Mouse (Mus musculus) C2C12 (cell line): ENCODE measurements around the gene Pnma1. TPM values are rescaled to one million over a fixed set of nuclear protein-coding genes. Genes with fewer than 3 reads are reported as not detected.

Experiments
- H3K27me3 ChIP-seq: one replicate; pipeline ENCODE4 v1.6.1; 2011; ENCODE audit not compliant: control insufficient read depth, insufficient read depth, insufficient read length
- H3K36me3 ChIP-seq: one replicate; pipeline ENCODE4 v1.6.1; 2011; ENCODE audit not compliant: control insufficient read depth, insufficient read depth
- H3K4me3 ChIP-seq: one replicate; pipeline ENCODE4 v1.5.1; 2011; ENCODE audit warnings: mild to moderate bottlenecking, control low read depth; ENCODE audit not compliant: poor library complexity, insufficient read depth, severe bottlenecking
- H3K79me2 ChIP-seq: one replicate; pipeline ENCODE4 v1.6.1; 2011; ENCODE audit not compliant: control insufficient read depth, insufficient read depth
- H3K79me3 ChIP-seq: one replicate; pipeline ENCODE4 v1.6.1; 2011; ENCODE audit warnings: low read depth, control low read depth
- H3ac ChIP-seq: one replicate; pipeline ENCODE3; 2011; ENCODE audit warnings: low read depth; ENCODE audit not compliant: control insufficient read depth, insufficient read length
- CEBPB ChIP-seq: IDR thresholded peaks from one replicate; pipeline ENCODE4 v1.6.1; 2011; ENCODE audit warnings: low read depth, mild to moderate bottlenecking, control low read depth, moderate library complexity
- CTCF ChIP-seq: IDR thresholded peaks from one replicate; pipeline ENCODE4 v1.5.1; 2011; ENCODE audit not compliant: control insufficient read depth, insufficient read depth, insufficient read length
- FOSL1 ChIP-seq: IDR thresholded peaks from one replicate; pipeline ENCODE4 v1.8.0; 2011; ENCODE audit warnings: mild to moderate bottlenecking, low read length; ENCODE audit not compliant: poor library complexity, insufficient read depth, severe bottlenecking
- MAX ChIP-seq: IDR thresholded peaks from one replicate; pipeline ENCODE4 v1.6.1; 2011; ENCODE audit warnings: mild to moderate bottlenecking, control low read depth
- MYOD1 ChIP-seq: IDR thresholded peaks from one replicate; pipeline ENCODE4 v1.6.1; 2011; ENCODE audit warnings: low read depth; ENCODE audit not compliant: control insufficient read depth, insufficient read length
- MYOG ChIP-seq: IDR thresholded peaks from one replicate; pipeline ENCODE4 v1.6.1; 2011; ENCODE audit not compliant: control insufficient read depth, insufficient read length; ENCODE audit errors: extremely low read depth
- USF1 ChIP-seq: IDR thresholded peaks from one replicate; pipeline ENCODE4 v1.6.1; 2011; ENCODE audit warnings: low read depth, mild to moderate bottlenecking, control low read depth, moderate library complexity
- polyA plus RNA-seq: library from polyadenylated mRNA; unstranded; fragments of >200 nt; fragmentation: generic; extraction: Trizol; gene quantifications from one replicate; pipeline ENCODE4 v1.2.1, GENCODE M21; 2012; ENCODE audit warnings: missing spikeins

Pnma1 gene
- polyA plus RNA-seq, 1 experiment: 0.46 TPM

- TF ChIP-seq MYOD1: no peak
- TF ChIP-seq CTCF: no peak
- no peak for TF ChIP-seq MYOG
- no peak for TF ChIP-seq USF1
- TF ChIP-seq MAX: no peak
- no peak for TF ChIP-seq FOSL1
- no peak for TF ChIP-seq CEBPB
- peaks cover 94% of the 10 kb centered on the region for H3K79me3 ChIP-seq
- no peak overlapping the region for H3K4me3 ChIP-seq
- H3K27me3 ChIP-seq: no peaks in the 10 kb centered on the region
- H3K79me2 ChIP-seq: peaks cover 100% of the 10 kb centered on the region
- no peak overlapping the region for H3ac ChIP-seq
- peaks cover 28% of the 10 kb centered on the region for H3K36me3 ChIP-seq
Measured at GRCm38 (mm10) chr12:84187752-84188601, 39.7 kb upstream of the Pnma1 start.

GRCm38 (mm10) chr12:84186950-84187349, 38.7 kb upstream of the Pnma1 start:
- Histone ChIP-seq H3K27me3 (no peaks in the 10 kb centered on the region), H3K79me3 (peaks cover 97% of the 10 kb centered on the region), H3K79me2 (peaks cover 100% of the 10 kb centered on the region), H3ac (no peak overlapping the region), H3K36me3 (peaks cover 28% of the 10 kb centered on the region), H3K4me3 (no peak overlapping the region)
- TF ChIP-seq MYOD1: no peak
- no peak for TF ChIP-seq MYOG
- no peak for TF ChIP-seq USF1
- TF ChIP-seq MAX: no peak
- TF ChIP-seq CTCF: no peak
- TF ChIP-seq CEBPB: no peak
- no peak for TF ChIP-seq FOSL1

- H3K4me3 ChIP-seq: no peak overlapping the region
- H3K27me3 ChIP-seq: no peaks in the 10 kb centered on the region
- no peak overlapping the region for H3ac ChIP-seq
- peaks cover 28% of the 10 kb centered on the region for H3K36me3 ChIP-seq
- H3K79me3 ChIP-seq: peaks cover 97% of the 10 kb centered on the region
- peaks cover 100% of the 10 kb centered on the region for H3K79me2 ChIP-seq
- TF ChIP-seq MAX (no peak), MYOD1 (no peak), CTCF (no peak), MYOG (no peak), USF1 (no peak), CEBPB (no peak), FOSL1 (no peak)
Measured at GRCm38 (mm10) chr12:84186536-84186935, 38.2 kb upstream of the Pnma1 start.

GRCm38 (mm10) chr12:84185547-84185946, 37.3 kb upstream of the Pnma1 start:
- H3ac ChIP-seq: no peak overlapping the region

GRCm38 (mm10) chr12:84184979-84185378, 36.7 kb upstream of the Pnma1 start:
- no peak for TF ChIP-seq CEBPB
- no peak for TF ChIP-seq MYOD1
- no peak for TF ChIP-seq USF1
- no peak for TF ChIP-seq MAX
- peaks cover 96% of the 10 kb centered on the region for H3K79me3 ChIP-seq
- peaks cover 28% of the 10 kb centered on the region for H3K36me3 ChIP-seq
- no peak overlapping the region for H3K4me3 ChIP-seq
- H3ac ChIP-seq: no peak overlapping the region
- peaks cover 100% of the 10 kb centered on the region for H3K79me2 ChIP-seq
- H3K27me3 ChIP-seq: no peaks in the 10 kb centered on the region

More at GRCm38 (mm10) chr12:84185547-84185946, 37.3 kb upstream of the Pnma1 start:
- H3K36me3 ChIP-seq: peaks cover 28% of the 10 kb centered on the region
- no peaks in the 10 kb centered on the region for H3K27me3 ChIP-seq
- H3K79me2 ChIP-seq: peaks cover 100% of the 10 kb centered on the region
- TF ChIP-seq MYOD1 (no peak), CEBPB (no peak), FOSL1 (no peak), USF1 (no peak), CTCF (no peak), MYOG (no peak), MAX (no peak)
- H3K79me3 ChIP-seq: peaks cover 96% of the 10 kb centered on the region
- no peak overlapping the region for H3K4me3 ChIP-seq

GRCm38 (mm10) chr12:84181999-84182398, 33.7 kb upstream of the Pnma1 start:
- Histone ChIP-seq H3ac (no peak overlapping the region), H3K36me3 (peaks cover 20% of the 10 kb centered on the region), H3K79me3 (peaks cover 95% of the 10 kb centered on the region), H3K27me3 (no peaks in the 10 kb centered on the region), H3K4me3 (no peak overlapping the region), H3K79me2 (peaks cover 100% of the 10 kb centered on the region)
- TF ChIP-seq CTCF (no peak), USF1 (no peak), MAX (no peak), MYOD1 (no peak), MYOG (no peak), CEBPB (no peak), FOSL1 (no peak)
